In the genomic region with DNA sequence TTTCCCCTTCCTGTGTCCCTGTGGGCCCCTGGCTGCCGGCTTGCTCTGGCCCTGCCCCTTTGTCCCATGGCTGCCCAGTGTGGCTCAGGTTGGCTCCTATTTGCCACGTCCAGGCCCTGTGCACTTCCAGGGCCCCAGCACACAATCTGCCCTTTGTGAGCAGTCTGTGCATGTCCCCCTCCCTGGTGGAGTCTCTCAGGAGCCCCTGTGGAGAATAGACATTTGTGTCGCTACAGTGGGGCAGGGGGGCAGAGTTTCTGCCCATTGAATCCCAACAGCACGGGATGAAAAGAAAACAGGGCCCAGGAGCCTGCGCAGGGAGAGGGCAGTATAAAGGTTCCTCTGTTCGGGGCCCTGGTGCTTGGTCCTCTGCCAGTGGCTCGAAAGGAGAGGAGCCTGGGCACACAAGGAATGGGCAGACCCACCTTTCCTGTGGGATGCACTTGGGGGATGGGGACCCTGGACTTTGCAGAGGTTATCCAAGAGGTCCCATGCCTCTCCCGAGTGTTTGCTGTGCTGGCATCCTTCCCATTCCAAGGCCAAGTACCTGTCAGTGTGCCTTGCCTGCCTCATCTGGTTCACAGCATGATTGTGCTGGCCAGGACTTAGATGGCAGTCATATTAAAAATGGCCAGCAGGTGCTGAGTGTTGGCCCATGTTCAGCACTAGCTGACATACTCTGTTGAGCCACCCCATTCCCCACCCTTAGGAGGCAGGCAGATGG, we compare ENCODE assay signal across 8 mouse cellular contexts. TPM values are rescaled to one million over a fixed set of nuclear protein-coding genes. Genes with fewer than 3 reads are reported as not detected.
A peak's percentile ranks its signal among the peaks of the same experiment; 100 is the strongest.
DNase-seq lines count a peak whose midpoint lies in the region; ATAC-seq lines count a peak whose summit lies in the region.

No protein-coding gene starts in this region.

- no peaks in the 10 kb centered on the region for H3K27me3 ChIP-seq in hindbrain, embryonic 13.5 days

- peak; percentile 57 for DNase-seq in NIH3T3 (ENCODE audit: low read depth)
- DNase-seq in cerebellum, postnatal 10 days: peak; percentile 82 to 85
- DNase-seq in layer of hippocampus, adult 9-11 months: peak; percentile 91
- peak; percentile 47 for DNase-seq in telencephalon, adult 2 months (ENCODE audit: low read depth, low spot score)
- DNase-seq in ovary, postnatal 14 days (ENCODE audit: low spot score): no peak
- DNase-seq in thymus, postnatal 0 days (ENCODE audit: low spot score): no peak

- H3K36me3 ChIP-seq in hindbrain, embryonic 13.5 days: no peaks in the 10 kb centered on the region

- no peak overlapping the region for H3K4me3 ChIP-seq in hindbrain, embryonic 13.5 days

- peaks cover 31% of the 10 kb centered on the region for H3K4me1 ChIP-seq in hindbrain, embryonic 13.5 days (replicated peaks)

- 36% methylated on average over 8 of the region's 8 CpGs for WGBS in hindbrain, embryonic 13.5 days

- H3K9ac ChIP-seq in hindbrain, embryonic 13.5 days: peak overlapping the region; percentile 39

- ATAC-seq in hindbrain, embryonic 13.5 days (ENCODE audit: low FRiP score): peak; percentile 91
- 0 out of 2 replicates have a peak, but pooled peaks have one; percentile 37 for ATAC-seq in megakaryocyte progenitor cell, adult 5-6 weeks (replicated peaks; ENCODE audit: poor library complexity)

- H3K4me2 ChIP-seq in hindbrain, embryonic 13.5 days: no peak overlapping the region

- H3K9me3 ChIP-seq in hindbrain, embryonic 13.5 days: no peaks in the 10 kb centered on the region

- peak overlapping the region; percentile 88 for H3K27ac ChIP-seq in hindbrain, embryonic 13.5 days

RNA-seq across cellular contexts. Expression of gene Nup214, which starts 11.6 kb away (rescaled TPM):
- 80.8 and 83.5 TPM in 2 replicates for polyA plus RNA-seq in hindbrain, embryonic 13.5 days (2015; fragmentation: Nextera tagmentation; extraction: Ambion mirVana)
- 88.1 and 106 TPM in 2 replicates for total RNA-seq in megakaryocyte progenitor cell, adult 5-6 weeks (2015)
- total RNA-seq in megakaryocyte progenitor cell, adult 5-6 weeks (2017): 30.7 and 59.6 TPM in 2 replicates
- polyA plus RNA-seq in thymus, postnatal 0 days (2015; fragmentation: Nextera tagmentation; extraction: Ambion mirVana): 115 and 138 TPM in 2 replicates

RNA-seq across cellular contexts. Expression of gene Aif1l, which starts 12.7 kb away (rescaled TPM):
- polyA plus RNA-seq in hindbrain, embryonic 13.5 days (2015; fragmentation: Nextera tagmentation; extraction: Ambion mirVana): 25.9 and 30.6 TPM in 2 replicates
- total RNA-seq in megakaryocyte progenitor cell, adult 5-6 weeks (2015): 0.24 and 0.25 TPM in 2 replicates
- 0.47 TPM in 1 of 2 replicates, not detected in the other for total RNA-seq in megakaryocyte progenitor cell, adult 5-6 weeks (2017)
- polyA plus RNA-seq in thymus, postnatal 0 days (2015; fragmentation: Nextera tagmentation; extraction: Ambion mirVana): 5.0 and 6.0 TPM in 2 replicates

Comparison
In these comparisons a context has a peak if more than half of its experiments do, and no peak if none do; other contexts are left out.
1. DNase-seq: peak in NIH3T3 (single experiment), cerebellum, postnatal 10 days (2 of 2), layer of hippocampus, adult 9-11 months (single experiment) and telencephalon, adult 2 months (single experiment); none in ovary, postnatal 14 days (single experiment) and thymus, postnatal 0 days (single experiment).